Mouse (Mus musculus) kidney, postnatal 14 days (tissue): ENCODE measurements around the gene Cpne2.

ENCODE experiments used
- DNase-seq: peaks from one replicate; pipeline ENCODE4 v3.0.0; 2022; ENCODE audit warnings: mixed read lengths

Cpne2 gene

DNA sequence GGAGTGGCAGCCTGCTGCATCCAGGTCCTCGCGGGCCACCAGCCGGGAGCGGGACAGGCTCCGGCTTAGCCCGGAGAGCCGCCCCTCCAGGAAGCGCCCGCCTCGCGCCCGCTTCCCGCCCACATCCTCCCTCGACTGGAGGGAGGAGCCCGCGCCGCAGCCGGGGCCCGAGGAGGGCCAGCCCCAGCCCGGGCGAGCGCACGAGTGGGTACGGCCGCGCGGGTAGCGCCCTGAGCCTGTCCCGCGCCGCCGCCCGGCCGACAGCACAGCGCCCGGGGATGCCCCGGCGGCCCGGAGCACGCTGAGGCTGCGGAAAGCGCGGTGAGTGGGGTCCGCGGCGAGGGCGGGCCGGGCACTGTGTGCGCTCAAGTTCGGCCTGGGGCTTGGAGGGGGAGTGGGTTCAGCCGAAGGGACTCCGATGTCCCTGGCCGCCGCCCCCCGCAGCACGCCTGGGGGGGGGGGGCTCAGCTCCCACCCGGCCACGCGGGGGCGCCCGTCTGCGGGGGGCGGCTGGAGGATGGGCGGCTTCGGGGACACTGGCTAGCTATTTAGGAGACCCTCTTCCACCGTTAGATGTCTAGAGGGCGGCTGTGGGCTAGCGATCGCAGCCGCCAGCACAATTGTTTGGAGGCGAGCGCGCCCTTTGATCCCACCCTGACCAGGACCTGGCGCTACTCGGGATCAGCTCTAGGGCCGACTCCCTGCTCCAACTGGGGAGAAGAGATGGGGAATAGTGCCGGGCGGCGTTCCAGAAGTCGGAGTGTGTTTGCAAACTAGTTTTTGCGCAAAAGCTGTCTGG lies at the start of gene Cpne2:
TSS of gene Cpne2 (plus strand) at position 118 of the 799 bp plus-strand sequence.
- peak; percentile 82 for DNase-seq

DNA sequence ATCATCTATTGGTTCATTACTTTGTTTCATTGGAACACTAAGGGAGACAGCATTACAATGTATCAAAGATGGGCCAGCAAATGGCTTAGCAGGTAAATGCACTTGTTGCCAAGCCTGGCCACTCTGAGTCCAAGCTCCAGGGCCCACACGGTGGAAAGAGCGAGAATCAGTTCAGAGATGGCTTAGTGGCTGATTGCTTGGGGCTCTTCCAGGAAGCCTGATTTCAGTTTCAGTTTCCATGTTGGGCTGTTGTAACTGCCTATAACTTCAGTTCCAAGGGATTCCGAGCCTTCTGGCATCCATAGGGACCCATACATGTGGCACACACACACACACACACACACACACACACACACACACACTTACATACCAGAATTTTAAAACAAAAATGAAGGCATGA lies 47.5 kb upstream of the Cpne2 start:
- no peak for DNase-seq

DNA sequence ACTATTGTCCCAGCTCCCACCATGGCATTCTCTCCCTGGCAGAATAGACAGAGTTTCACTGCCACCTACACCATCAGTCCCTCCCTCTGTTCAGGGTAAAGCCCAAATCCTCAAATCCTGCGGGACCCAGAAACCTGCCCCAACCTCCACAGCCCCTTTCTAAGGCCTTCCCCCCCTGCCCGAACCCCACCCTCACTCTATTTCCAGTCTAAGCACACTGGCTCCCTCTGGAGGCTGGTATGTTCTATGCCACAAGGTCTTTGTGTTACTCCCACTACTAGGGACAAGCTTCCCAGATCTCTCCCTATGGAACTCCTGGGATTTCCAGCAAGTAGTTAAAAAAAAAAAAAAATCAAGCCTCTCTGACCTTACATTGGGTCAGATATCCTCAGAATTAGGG lies 46.9 kb upstream of the Cpne2 start:
- peak; percentile 67 for DNase-seq

DNA sequence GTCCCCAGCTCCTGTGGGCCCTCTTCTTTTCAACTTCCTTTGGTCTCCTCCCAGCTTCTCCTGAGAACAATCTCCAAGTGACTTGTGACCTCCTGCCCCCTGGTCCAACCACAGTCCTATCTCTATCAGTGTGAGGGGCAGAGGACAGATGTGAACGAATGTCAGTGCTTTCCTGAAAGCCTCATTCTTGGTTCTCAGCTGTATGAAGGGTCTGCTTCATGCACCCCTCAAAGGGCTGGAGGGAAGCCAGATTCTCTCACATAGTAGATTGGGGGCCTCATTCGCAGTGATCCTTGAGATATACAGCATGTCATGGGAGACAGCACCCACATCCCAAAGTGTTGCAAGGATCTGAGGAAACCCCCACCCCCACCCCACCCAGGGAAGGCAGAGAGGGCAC lies 44.8 kb upstream of the Cpne2 start:
- no peak for DNase-seq

DNA sequence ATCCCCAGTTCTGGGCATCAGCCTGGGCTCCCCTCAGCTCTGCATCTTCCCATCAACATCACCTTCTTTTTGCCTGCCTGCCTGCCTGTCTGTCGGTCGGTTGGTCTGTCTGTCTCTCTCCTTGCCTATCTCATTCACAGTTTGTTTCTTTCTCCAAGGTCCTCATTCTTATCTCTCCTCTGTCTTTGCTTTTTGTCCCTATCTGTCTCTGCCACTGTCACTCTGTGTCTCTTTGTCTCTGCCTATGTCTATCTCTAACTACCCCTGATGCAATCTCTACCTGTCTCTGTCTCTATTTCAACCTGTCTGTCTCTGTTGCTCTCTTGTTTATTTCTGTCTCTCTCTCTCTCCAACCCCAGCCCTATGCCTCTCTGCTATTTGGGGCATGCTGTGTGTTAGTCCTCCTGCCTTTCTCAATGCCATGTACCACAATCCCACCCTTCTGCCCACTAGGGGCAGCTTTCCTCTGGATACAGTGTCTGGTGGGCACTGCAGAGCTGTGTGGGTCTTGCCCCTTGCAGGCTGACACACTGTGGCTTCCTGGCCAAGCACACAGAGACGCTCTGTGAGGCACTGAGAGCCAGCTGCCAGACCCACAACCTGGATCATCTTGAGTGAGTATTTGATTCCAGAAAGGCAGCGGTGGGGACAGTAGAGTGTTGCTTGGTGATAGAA lies 42.8 kb upstream of the Cpne2 start:
- no peak for DNase-seq

DNA sequence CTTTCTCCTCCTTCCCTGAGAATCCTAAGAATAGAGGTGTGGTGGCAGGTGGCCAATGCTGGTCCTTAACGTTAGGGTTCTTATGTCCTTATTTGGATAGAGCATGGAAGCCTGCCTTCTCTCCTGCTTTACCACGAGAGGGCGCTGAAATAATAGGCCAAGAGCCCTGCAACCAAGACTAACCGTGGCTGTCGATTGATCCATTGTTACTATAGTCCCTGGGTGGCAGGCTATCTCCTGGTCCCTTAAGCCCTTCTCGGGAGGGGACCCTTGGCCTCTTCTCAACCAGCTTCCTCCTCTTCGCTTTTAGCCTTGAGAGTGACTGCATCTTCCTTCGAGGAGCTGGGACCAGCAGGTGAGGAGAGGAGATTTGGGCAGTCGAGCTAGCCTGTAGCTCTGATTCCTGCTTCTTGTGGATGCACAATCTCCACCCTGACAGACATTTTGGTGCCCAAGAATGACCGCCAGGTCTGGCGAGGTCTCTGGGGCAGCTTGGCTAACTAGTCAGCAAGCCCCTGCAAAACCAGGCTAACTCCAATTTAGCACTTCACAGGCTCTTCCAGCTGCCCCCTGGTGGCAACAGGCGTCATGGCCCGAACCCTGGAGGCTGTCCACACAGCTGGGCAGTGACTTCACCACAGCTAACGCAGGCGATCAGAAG lies 40.6 kb upstream of the Cpne2 start:
- DNase-seq: peak; percentile 79

DNA sequence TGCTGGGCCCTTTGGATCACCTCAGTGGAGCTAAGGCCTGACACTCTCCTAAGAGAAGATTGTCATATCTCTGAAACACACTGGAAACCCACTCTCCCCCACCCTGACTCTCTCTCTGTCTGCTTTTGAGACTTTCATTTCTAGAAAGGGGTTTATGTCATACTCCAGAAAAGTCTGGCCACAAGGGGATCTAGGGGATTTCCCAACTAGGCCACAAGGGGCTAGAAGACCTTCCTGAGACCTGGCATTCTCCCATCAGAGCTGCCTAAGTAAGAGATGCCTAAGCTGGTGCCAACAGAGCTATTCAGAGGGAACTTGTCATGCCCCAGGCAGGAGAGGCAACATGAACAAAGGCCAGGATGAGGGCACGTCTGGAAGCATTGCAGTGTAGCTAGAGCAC lies 39.5 kb upstream of the Cpne2 start:
- no peak for DNase-seq

DNA sequence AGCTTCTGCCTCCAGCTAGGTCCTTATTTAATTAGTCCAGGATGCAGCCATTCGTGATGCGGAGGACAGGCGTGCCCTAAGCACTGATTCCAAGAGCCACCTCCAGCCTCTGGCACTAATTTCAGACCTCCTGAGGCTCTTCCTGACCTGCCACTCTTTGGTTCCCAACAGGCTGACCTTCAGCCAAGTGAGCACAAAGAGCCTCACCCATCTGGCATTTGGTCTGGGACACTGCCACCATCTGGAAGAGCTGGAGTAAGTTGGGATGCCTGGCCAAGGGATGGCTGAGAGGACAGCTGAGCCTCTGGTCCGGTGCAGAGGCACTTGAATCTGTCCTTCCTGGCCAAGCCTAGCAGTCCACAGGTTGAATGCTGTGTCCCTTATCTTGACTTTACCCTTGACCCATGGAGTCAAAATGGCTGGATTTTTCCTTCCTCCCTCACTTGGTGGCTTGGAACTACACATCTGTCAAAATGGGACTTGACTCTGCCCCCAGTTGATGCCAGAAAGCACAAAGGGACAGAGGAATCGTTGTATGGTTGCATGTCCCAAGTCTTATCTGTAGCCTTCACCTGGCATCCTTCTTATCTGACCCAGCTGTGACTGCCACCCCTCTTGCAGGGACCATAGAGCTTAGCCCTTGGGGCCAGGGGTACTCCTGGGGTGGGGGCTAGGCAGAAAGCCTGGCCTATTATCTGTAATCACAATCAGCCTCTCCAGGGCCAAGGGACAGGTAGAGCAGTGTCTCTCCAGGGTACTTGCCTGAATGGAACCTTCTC lies 17.2 kb upstream of the Cpne2 start:
- DNase-seq: no peak

DNA sequence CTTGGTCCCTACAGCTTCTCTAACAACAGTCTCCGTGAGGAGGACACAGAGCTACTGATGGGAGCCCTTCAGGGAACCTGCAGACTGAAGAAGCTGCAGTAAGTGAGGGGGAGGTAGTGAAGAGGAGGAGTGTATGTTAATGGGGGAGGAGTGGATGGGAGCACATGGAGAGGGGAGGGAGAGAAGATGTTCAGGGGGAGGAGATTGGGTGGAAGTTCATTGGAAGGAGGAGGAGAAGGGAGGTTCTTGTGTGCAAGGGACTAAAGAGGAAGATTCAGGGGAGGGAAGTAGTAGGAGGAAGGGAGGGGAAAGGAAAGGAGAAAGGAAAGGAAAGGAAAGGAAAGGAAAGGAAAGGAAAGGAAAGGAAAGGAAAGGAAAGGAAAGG lies 16.6 kb upstream of the Cpne2 start:
- no peak for DNase-seq

DNA sequence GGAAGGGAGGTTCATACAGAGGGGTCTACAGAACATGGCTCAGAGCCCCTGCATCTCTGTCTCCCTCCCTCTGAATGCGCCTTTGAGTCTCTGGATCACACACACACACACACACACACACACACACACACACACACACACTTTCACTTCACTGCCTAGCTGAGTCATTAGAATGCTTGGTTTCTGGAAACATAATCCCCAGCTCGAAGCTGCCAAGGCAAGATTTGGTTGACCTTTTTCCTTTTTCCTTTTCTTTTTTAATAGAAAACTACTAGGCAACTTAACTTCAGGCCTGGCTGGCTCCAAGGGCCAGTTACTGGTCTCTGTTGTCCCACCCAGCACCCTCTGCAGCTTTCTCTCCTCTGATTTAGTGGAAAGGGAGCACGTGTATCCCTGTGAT lies 16.0 kb upstream of the Cpne2 start:
- DNase-seq: no peak

DNA sequence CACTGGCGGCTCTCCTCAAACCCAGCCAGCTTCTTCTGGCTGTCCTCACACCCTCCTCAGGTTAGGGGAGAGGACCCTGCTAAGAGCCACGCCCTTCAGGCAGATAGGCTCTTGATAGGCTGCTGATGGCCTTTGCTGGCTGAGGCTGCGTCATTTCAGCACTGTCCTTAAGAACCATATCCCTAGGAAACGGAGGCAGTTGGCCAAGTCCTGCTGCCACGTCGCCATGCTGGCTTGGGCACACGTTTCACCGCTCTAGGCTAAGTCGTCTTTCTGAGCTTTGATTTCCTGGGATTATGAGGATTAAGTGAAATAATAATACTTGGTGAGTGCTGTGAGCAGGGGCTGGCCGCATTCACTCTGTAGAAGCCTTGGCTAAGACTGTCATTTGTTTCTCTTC lies 14.5 kb upstream of the Cpne2 start:
- DNase-seq: no peak

DNA sequence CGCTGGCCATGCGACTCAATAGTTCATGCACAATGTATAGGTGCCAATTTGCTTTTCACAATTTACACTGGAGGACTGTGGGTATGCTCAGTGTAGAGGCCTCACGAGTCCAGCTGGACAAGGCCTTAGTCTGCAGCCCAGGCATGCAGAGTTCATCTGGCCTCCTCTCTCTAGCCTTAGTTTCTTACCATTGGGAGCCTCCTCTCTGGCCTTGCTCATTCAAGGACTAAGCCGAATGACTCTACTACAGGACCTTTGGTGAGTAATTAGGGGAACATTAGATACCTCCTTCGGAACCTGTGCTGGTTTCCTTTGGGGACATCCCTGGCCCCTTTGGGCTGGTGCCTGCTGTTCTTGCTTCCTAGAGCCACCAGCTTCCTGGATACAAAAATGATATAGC lies 13.8 kb upstream of the Cpne2 start:
- no peak for DNase-seq

DNA sequence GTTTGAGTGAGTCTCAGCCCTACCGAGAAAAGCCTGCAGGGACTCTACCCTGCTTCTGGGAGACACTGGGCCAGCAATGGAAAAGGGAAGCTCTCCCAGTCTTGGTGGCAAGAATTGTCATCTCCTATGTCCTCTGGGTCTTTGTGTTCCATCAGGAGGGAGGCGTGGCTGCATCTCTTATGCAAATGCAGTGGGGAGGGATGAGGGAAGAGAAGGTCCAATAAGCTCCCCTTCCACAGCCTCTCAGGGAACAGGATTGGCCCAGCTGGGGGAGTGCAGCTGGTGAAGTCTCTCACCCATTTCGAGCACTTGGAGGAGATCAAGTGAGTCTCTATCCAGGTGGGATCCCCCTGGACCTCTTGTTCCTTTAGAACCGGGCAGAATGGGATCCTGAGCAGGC lies 11.3 kb upstream of the Cpne2 start:
- no peak for DNase-seq

DNA sequence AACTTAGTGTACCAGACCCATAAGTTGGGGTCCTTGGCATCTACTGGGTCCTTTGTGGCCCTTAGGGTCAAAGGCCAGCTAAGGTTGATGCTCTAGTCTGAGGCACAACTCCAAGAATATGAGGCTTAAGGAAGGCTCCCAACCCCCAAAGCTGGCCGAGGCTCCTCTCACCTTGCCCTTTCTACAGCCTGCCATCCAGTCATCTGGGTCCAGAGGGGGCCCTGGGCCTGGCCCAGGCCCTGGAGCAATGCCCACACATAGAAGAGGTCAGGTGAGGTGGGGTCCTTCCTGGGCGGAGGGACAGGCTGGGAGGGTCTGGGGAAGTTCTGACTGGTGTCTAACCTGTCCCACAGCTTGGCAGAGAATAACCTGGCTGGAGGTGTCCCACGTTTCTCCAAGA lies 10.3 kb upstream of the Cpne2 start:
- no peak for DNase-seq

DNA sequence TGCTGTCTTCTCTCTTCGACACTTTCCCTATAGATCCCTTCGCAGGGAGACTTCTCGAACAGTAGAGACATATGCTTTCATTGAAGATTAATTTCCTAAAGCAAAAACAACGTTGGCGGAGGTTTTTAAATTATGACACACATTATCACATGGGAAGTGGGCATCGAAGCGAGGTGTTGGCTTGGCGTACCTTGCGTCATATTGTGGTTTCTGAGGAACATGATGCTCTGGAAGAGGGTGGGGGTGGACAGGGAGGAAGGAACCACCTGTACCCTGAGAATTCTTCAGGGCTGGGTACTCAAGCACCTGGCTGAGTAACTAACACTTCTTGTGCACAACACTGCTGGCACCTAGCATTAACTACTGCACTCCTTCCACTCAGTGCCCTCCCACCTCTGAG lies 8.2 kb upstream of the Cpne2 start:
- no peak for DNase-seq

DNA sequence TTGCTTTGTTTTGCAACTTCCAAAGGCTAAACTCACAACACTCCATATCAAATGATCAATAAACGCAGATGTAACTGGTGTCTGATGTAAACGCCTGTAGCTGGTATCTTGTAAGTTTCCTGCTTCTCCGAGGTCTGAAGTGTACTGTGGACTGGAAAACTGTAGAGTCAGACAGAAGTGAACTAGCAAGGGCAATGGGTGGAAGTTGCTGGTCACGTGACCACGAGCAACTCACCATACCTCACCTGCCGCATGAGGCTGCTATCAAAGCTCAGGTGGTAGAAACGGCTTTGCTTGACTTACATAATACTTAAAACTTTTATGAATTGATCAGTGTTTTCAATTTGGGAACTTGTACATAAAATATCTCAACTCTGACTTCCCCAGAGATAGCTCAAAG lies 5.6 kb upstream of the Cpne2 start:
- no peak for DNase-seq

DNA sequence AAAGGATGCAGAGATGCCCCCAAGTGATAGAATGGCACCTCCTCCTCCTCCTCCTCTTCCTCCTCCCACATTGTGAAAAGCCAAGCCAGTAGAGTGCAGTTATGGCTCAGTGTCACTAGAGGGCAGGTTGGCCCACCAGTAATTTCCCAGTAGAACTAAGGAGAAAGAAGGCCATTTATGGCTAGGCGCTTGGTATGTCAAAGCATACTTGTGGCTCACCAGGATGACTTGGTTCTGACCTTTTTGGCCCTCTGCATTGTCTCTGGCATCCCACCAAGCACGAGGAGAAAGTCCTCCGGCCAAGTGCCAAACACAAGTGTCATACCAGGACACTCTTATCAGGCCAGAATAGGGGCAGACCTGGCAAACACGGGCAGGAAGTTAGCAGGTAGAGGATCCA lies 4.5 kb upstream of the Cpne2 start:
- peak; percentile 69 for DNase-seq

DNA sequence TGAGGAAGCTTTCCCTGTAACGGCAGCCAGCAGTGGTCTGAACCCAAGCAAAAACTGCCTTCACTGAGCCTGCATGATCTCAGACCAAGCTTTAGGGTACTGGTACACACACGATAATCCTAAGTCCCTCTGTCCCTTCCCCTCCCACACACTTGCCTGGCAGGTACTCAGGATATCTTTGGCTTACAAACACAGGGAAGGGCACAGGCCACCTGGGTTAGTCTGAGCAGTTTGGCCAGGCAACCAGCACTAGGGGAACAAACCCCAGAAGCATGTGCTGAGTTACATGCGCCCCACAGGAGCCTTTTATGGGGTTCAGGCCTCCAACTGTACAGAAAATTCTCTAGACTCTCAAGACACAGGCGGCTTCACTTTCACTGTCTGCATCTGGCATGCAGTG lies 2.9 kb upstream of the Cpne2 start:
- DNase-seq: no peak

DNA sequence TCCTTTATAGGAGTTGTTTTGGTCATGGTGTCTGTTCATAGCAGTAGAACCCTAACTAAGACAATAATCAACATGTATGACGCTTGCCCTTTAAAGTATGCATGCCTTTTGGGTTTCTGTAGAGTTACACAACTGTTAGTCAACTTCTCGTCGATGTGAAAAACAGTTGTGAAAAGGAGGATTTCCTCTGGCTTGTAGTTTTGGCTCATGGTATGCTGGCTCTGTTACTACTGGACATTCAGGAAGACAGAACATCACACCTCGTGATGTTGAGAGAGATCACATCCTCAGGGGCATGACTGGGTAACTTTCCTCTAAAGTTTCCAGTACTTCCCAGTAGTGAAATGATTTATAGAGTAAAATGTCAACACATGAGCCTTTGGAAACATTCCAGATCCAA lies 2.1 kb upstream of the Cpne2 start:
- no peak for DNase-seq

DNA sequence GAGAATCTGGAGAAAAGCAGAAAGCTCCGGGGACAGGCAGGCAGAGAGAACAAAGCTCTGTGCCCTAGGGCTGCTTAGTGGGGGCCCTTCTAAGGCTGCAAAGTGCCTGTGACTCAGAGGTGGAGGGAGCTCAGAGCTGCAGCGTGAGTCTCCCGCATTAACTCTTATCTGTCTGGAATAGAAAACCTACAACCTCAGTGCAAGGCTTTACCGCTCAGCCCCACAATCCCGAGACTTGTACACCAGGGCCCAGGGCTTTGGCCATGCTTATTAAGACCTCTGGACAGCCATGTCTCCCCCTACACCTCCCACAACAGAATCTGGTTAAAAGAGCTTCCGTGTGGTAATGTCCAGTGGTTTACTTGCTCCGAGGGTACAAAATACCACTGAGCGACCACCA lies 790 bp upstream of the Cpne2 start:
- no peak for DNase-seq

DNA sequence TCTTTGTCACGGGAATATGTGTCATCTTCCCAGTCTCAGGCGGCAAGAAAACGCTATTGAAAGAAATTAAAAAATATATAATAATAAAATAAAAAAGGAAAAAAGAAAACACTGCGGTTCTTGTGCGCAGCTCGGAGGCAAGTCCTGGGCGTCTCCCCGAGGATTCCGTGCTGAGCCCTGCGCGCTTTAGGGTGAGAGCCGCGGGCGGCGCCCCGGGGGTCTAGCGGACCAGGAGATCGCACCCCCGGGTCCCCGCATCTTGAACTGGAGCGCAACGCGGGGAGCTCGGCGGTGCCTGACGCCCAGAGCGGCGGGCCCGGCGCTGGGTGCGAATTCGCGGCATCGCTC lies 291 bp upstream of the Cpne2 start:
- no peak for DNase-seq

DNA sequence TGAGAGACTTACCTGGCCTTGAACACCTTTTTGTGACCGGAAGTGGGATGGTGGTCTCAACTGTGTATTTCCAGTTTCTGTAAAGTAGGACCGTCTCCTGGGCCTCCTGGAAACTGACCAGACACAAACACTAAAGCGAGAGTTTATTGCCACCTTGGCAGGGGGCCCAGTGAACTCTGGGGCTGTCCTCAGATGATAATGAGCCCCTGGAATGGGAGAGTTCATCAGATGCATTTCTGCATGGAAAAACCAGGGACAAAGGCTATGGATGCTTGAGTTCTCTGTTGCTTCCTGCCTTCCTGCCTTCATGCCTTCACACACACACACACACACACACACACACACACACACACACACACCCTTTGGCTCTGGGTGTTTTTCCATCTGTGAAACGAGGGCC lies 1.8 kb downstream of the Cpne2 start:
- DNase-seq: peak; percentile 81

DNA sequence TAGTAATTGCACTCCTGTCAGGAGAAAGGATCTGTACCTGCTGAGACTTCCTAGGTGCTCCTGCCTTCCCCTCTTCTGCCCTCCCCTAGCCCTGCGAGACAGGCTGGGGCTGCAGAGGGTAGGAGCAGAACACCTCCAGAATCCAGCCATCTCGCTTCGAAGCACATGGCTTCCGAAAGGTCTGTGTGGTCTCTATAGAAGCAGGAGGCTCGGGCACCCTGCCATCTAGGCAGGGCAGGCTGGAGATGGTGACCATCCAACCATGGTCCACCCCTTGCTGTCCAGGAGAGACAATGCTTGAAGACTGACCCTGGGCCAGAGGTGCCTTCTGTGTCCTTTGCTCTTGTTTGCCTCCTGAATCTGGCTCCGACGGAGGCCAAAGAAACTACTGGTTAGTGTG lies 2.8 kb downstream of the Cpne2 start:
- DNase-seq: peak; percentile 51

DNA sequence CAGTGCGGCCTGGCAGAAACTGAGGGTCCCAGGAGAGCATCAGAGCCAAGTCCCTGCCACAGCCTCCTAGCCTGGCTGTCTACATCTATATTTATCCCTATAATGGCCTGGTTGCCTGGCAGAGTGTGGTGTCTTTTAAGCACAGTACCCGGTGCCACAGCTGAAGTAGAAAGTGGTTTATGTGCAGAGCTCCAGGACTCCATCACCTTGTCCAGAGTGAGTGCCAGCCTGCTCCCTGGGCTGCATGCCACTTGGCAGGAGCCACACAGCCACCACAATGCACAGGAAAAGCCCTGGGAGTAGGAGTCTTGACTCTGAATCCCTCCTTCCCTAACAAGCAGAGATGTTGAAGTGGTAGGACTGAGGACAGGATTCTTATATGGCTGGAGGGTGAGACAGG lies 4.7 kb downstream of the Cpne2 start:
- no peak for DNase-seq
